Mouse (Mus musculus) E14TG2a.4 (cell line): Measurements from ENCODE around the gene Prrxl1.

Experiments
- CTCF ChIP-seq: conservative IDR thresholded peaks from 2 replicates; pipeline ENCODE4 v1.5.1; 2014; ENCODE audit warnings: low read length
- NANOG ChIP-seq: IDR thresholded peaks from 2 replicates; pipeline ENCODE4 v1.6.1; 2014; ENCODE audit warnings: borderline replicate concordance, low read length, mixed read lengths

DNA sequence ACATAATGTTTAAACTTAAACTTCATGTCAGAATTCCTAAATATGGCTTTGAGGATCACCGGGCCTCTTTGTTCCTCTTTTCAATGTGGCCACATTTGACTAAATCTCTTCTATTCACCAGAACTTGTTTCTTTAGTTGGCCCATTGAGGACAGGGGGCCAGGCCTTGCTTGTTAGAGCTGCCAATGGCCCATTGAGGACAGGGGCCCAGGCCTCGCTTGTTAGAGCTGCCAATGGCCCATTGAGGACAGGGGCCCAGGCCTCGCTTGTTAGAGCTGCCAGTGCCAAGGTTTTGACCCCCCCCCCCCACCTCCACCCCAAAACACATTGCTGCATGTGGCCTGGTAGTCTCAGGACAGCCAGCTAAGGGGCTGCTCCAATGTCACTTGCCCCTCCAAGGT lies 82.4 kb downstream of the Prrxl1 start:
- no peak for TF ChIP-seq CTCF
- TF ChIP-seq NANOG = no peak
